Mouse (Mus musculus) midbrain, embryonic 12.5 days (tissue): ENCODE measurements around the gene Gm4858. TPM values are rescaled to one million over a fixed set of nuclear protein-coding genes. Genes with fewer than 3 reads are reported as not detected.

Experiments
- ATAC-seq: fragments of 200-750 bp; cut with Nextera tagmentation; 2 replicates; pipeline ENCODE4 v1.8.0; 2017; ENCODE audit warnings: low read depth, moderate TSS enrichment, moderate library complexity; ENCODE audit not compliant: low FRiP score
- H3K27ac ChIP-seq: fragments of 300-500 bp; sonication (generic); replicated peaks from 2 replicates; pipeline ENCODE4 v1.5.1; 2016; ENCODE audit warnings: mild to moderate bottlenecking
- H3K27me3 ChIP-seq: fragments of 300-500 bp; sonication (generic); 2 replicates; pipeline ENCODE4 v1.6.1; 2016; ENCODE audit warnings: mild to moderate bottlenecking
- H3K36me3 ChIP-seq: fragments of 300-500 bp; sonication (generic); 2 replicates; pipeline ENCODE4 v1.6.1; 2016
- H3K4me1 ChIP-seq: fragments of 300-500 bp; sonication (generic); 2 replicates; pipeline ENCODE4 v1.6.1; 2016
- H3K4me2 ChIP-seq: fragments of 300-500 bp; sonication (generic); replicated peaks from 2 replicates; pipeline ENCODE4 v1.6.1; 2016; ENCODE audit warnings: mild to moderate bottlenecking, moderate library complexity
- H3K4me3 ChIP-seq: fragments of 300-500 bp; sonication (generic); 2 replicates; pipeline ENCODE4 v1.5.1; 2016; ENCODE audit warnings: mild to moderate bottlenecking
- H3K9ac ChIP-seq: fragments of 300-500 bp; sonication (generic); replicated peaks from 2 replicates; pipeline ENCODE4 v1.6.1; 2016; ENCODE audit warnings: mild to moderate bottlenecking, moderate library complexity
- H3K9me3 ChIP-seq: fragments of 300-500 bp; sonication (generic); 2 replicates; pipeline ENCODE4 v1.6.1; 2016; ENCODE audit warnings: mild to moderate bottlenecking
- WGBS: fragments of 180-500 bp; shearing (Covaris S2); methylation state at CpG from one replicate; pipeline ENCODE4 v1.1.7; 2016; 5-methylcytosine and 5-hydroxymethylcytosine counted together
- polyA plus RNA-seq: library from polyadenylated mRNA; unstranded; fragments of >200 nt; fragmentation: Nextera tagmentation; extraction: Ambion mirVana; gene quantifications from 2 replicates; pipeline ENCODE4 v1.2.1, GENCODE M21; 2016

Gm4858 gene
- polyA plus RNA-seq, 1 experiment from 2014 or later, result not detected

- Histone ChIP-seq H3K4me1 (no peaks in the 10 kb centered on the region), H3K27ac (no peak overlapping the region), H3K4me2 (no peak overlapping the region), H3K27me3 (no peaks in the 10 kb centered on the region), H3K4me3 (no peak overlapping the region), H3K9ac (no peak overlapping the region), H3K9me3 (no peaks in the 10 kb centered on the region), H3K36me3 (no peaks in the 10 kb centered on the region)
- WGBS, result 2% methylated on average over 2 of the region's 2 CpGs
- ATAC-seq, result 0 out of 2 replicates have a peak, but pooled peaks have one; percentile 38
Observed at GRCm38 (mm10) chr3:93114481-93114880, 45.9 kb downstream of the Gm4858 start.

DNA sequence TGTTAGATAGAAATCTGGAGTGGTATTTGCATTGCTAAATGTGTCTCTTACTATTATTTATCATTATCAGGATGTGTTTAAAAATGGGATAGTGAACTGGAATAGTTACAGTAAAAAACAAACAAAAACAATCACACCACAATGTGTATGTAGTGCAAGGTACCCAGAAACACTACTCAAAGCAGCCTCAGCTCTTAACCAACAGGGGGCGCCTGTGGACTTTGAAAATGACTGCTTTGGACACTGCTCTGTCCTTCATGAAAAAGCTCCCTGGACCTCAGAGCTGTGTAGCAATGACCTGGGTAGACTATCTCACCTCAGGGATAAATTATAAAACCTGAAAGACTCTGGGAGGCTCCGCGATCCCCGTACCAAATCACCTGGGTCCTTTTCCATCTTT, 50.5 kb downstream of the Gm4858 start:
- Histone ChIP-seq H3K27me3 (no peaks in the 10 kb centered on the region), H3K36me3 (no peaks in the 10 kb centered on the region), H3K4me3 (no peak overlapping the region), H3K4me2 (no peak overlapping the region), H3K27ac (no peak overlapping the region), H3K4me1 (no peaks in the 10 kb centered on the region), H3K9ac (no peak overlapping the region), H3K9me3 (no peaks in the 10 kb centered on the region)
- 46% methylated on average over 4 of the region's 4 CpGs for WGBS
- ATAC-seq, result no peak

Other genes with a start within 250 kb of the Gm4858 start
- gene Kprp, start 241.6 kb upstream of the Gm4858 start, polyA plus RNA-seq, result not detected in 2 replicates
- gene Lce1l, start 217.5 kb upstream of the Gm4858 start, polyA plus RNA-seq, result not detected in 2 replicates
- gene 2310050C09Rik, start 198.6 kb upstream of the Gm4858 start, polyA plus RNA-seq, result not detected in 2 replicates
- not detected in 2 replicates for gene Lce3a, start 142.6 kb upstream of the Gm4858 start, polyA plus RNA-seq
- gene Lce3b, start 135.8 kb upstream of the Gm4858 start, polyA plus RNA-seq, result not detected in 2 replicates
- gene Lce3c, start 124.3 kb upstream of the Gm4858 start, polyA plus RNA-seq, result not detected in 2 replicates
- gene Lce3d, start 111.4 kb upstream of the Gm4858 start, polyA plus RNA-seq, result not detected in 2 replicates
- gene Lce3e, start 101.8 kb upstream of the Gm4858 start, polyA plus RNA-seq, result not detected in 2 replicates
- gene Lce3f, start 76.6 kb upstream of the Gm4858 start, polyA plus RNA-seq, result not detected in 2 replicates
- 0.34 and 0.56 TPM in 2 replicates for gene Crct1, start 53.1 kb upstream of the Gm4858 start, polyA plus RNA-seq
- not detected in 2 replicates for gene Lce1m, start 49.8 kb upstream of the Gm4858 start, polyA plus RNA-seq
- gene Crnn, start 76.0 kb downstream of the Gm4858 start, polyA plus RNA-seq, result not detected in 2 replicates
- gene Flg2, start 128.5 kb downstream of the Gm4858 start, polyA plus RNA-seq, result not detected in 2 replicates
- not detected in 2 replicates for gene Flg, start 204.7 kb downstream of the Gm4858 start, polyA plus RNA-seq